Mouse (Mus musculus): ENCODE measurements at regions not wholly inside any gene's neighbourhood (a gene's known extent, or its start where the extent isn't known, plus 50 kb on each side); places are given as distances from the start of the nearest gene placed in this dataset.

DNA sequence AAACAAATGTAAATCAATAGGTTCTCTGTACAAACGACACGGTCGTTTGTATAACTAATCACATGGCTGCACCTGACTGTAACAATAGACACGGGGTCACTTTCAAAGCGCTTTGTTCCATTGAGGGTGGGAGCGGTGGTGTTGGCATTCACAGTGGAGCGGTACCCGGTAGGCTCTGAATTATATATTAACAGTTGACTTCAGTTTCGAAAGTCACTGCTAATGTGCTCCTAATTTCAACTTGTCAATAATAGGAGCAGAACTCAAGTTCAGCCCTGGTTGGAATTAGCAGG, 160.8 kb upstream of the Tll1 start:
- no peak for ATAC-seq
- Histone ChIP-seq H3K4me2 (ENCODE audit: low read length) (no peak overlapping the region), H3K27me3 (replicated peaks; ENCODE audit: control insufficient read depth, insufficient read depth, low read length) (no peaks in the 10 kb centered on the region), H3K36me3 (ENCODE audit: control insufficient read depth, insufficient read depth, low read length) (no peaks in the 10 kb centered on the region), H3K9me3 (replicated peaks; ENCODE audit: control insufficient read depth, low read length) (no peaks in the 10 kb centered on the region), H3K9ac (ENCODE audit: low read length) (no peak overlapping the region), H3K27ac (ENCODE audit: low read depth, low read length) (no peak overlapping the region), H3K4me3 (ENCODE audit: low read depth, low read length) (no peak overlapping the region), H3K4me1 (ENCODE audit: control insufficient read depth, insufficient read depth, low read length) (no peaks in the 10 kb centered on the region)
- no peak for DNase-seq (ENCODE audit: low spot score)
- WGBS: 35% methylated on average over 9 of the region's 9 CpGs

DNA sequence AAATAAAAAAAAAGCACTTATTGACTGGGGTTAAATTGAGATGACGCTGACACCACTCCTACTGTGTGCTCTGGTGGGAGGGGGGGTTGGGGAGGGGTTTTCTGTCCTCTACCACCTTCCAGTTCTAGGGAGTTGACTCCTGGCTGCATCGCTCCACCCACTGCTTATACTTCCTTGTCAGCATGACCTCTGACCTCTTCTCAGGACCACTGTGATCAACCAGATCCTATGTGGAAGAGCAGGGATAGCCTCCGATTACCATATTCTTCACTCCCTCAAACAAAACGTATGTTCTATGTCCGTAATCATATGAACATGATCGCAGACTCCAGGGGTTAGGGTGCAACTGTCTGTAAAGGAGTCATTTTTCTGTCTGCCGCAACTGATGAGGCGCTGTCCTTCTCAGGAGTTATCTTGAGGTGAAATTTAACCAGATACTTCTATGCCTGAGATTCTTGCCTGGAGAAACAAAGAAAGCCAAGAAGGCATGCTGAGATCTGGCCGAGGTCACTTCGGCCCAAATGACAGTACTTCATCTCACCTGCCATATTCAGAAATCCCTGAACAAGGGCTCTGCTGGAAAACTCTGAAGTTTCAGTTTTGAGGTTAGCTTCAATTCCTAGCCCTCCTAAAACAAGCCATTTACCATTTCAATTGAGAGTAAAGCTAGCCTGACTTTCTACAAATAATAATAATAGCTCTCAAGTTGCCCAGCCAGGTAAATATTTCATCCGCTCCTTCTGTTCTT, 160.3 kb upstream of the Tll1 start:
- Histone ChIP-seq H3K36me3 (ENCODE audit: control insufficient read depth, insufficient read depth, low read length) (no peaks in the 10 kb centered on the region), H3K4me3 (ENCODE audit: low read depth, low read length) (no peak overlapping the region), H3K9ac (ENCODE audit: low read length) (no peak overlapping the region), H3K27me3 (replicated peaks; ENCODE audit: control insufficient read depth, insufficient read depth, low read length) (no peaks in the 10 kb centered on the region), H3K4me1 (ENCODE audit: control insufficient read depth, insufficient read depth, low read length) (no peaks in the 10 kb centered on the region), H3K27ac (ENCODE audit: low read depth, low read length) (no peak overlapping the region), H3K4me2 (ENCODE audit: low read length) (no peak overlapping the region), H3K9me3 (replicated peaks; ENCODE audit: control insufficient read depth, low read length) (no peaks in the 10 kb centered on the region)
- WGBS: 85% methylated on average over 11 of the region's 11 CpGs
- DNase-seq (ENCODE audit: low spot score) (no peak), ATAC-seq (no peak)

DNA sequence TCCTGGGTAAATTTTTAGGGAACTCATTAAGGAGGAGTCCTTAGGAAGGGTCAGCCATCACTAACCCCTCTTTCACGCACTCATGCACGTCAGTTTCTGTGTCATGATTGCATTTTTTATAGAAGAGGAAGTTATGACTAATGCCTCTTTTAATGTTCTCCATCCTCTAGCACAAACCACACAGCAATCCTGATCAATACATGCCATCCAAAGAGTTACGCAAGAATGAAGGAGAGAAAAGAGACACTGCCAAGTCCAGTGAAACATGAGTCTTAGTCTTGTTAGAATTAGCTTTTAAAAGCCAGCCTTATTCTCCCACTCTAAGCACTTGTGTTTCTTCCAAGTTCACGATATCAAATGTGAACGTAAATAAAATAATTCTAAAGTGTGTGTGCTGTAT, 151.0 kb upstream of the Tll1 start:
- ATAC-seq: no peak
- 95% methylated on average over 5 of the region's 5 CpGs for WGBS
- no peak for DNase-seq (ENCODE audit: low spot score)
- no peak overlapping the region for H3K27ac ChIP-seq (ENCODE audit: low read depth, low read length)
- no peak overlapping the region for H3K9ac ChIP-seq (ENCODE audit: low read length)
- H3K4me1 ChIP-seq (ENCODE audit: control insufficient read depth, insufficient read depth, low read length): no peaks in the 10 kb centered on the region
- no peak overlapping the region for H3K4me2 ChIP-seq (ENCODE audit: low read length)
- H3K36me3 ChIP-seq (ENCODE audit: control insufficient read depth, insufficient read depth, low read length): no peaks in the 10 kb centered on the region
- H3K27me3 ChIP-seq (replicated peaks; ENCODE audit: control insufficient read depth, insufficient read depth, low read length): no peaks in the 10 kb centered on the region
- H3K4me3 ChIP-seq (ENCODE audit: low read depth, low read length): no peak overlapping the region
- no peaks in the 10 kb centered on the region for H3K9me3 ChIP-seq (replicated peaks; ENCODE audit: control insufficient read depth, low read length)

DNA sequence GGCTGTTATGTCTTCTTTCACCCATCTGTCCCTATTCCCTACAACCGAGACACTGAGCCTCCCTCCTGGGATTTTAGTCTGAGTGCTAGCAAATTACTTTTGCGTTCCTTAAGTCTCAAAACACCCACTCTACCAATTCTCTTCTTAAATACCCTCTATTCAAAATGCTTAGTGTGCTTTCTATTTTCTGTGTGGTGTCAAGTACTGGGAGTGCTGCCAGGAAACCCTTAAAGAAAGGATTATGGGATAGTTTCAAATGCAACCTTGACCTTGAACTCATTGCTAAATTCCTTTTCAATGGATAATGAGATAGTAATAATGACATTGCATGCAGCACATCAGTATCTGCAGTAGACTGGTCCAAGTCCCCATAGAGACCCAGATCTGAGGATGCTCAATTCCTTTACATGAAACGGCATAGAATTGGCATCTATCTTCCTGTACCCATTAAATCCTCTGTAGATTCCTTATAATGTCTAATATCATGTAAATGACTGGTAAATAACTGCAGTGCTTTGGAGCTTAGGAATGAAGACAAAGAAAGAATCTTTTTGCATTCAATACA, 142.1 kb upstream of the Tll1 start:
- DNase-seq (ENCODE audit: low spot score): peak; percentile 71
- Histone ChIP-seq H3K9ac (ENCODE audit: low read length) (no peak overlapping the region), H3K4me1 (ENCODE audit: control insufficient read depth, insufficient read depth, low read length) (peaks cover 12% of the 10 kb centered on the region), H3K27ac (ENCODE audit: low read depth, low read length) (no peak overlapping the region), H3K4me2 (ENCODE audit: low read length) (no peak overlapping the region), H3K36me3 (ENCODE audit: control insufficient read depth, insufficient read depth, low read length) (no peaks in the 10 kb centered on the region), H3K27me3 (replicated peaks; ENCODE audit: control insufficient read depth, insufficient read depth, low read length) (no peaks in the 10 kb centered on the region), H3K4me3 (ENCODE audit: low read depth, low read length) (no peak overlapping the region), H3K9me3 (replicated peaks; ENCODE audit: control insufficient read depth, low read length) (no peaks in the 10 kb centered on the region)
- WGBS: 9% methylated on average over 3 of the region's 3 CpGs
- peak; percentile 56 for ATAC-seq

DNA sequence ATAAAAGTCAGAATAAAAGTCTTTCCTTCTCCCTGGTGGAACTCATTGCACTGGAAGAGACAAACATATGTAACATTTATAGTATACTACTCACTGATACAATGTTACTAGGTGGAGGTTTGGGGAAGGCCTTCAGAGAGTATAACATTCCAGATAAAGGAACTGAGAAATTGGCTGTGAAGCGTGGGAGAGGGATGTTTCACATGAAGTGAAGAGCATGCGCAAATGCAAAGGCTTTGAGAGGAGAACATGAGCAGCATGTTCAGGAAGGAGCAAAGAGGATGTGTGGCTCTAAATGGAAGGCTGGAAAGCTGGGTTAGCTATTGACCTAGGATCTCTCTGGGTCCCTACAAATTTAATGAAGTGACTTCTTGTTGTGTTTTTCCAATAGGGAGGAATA, 141.4 kb upstream of the Tll1 start:
- Histone ChIP-seq H3K4me1 (ENCODE audit: control insufficient read depth, insufficient read depth, low read length) (peaks cover 12% of the 10 kb centered on the region), H3K4me3 (ENCODE audit: low read depth, low read length) (no peak overlapping the region), H3K9ac (ENCODE audit: low read length) (no peak overlapping the region), H3K27ac (ENCODE audit: low read depth, low read length) (no peak overlapping the region), H3K36me3 (ENCODE audit: control insufficient read depth, insufficient read depth, low read length) (no peaks in the 10 kb centered on the region), H3K9me3 (replicated peaks; ENCODE audit: control insufficient read depth, low read length) (no peaks in the 10 kb centered on the region), H3K27me3 (replicated peaks; ENCODE audit: control insufficient read depth, insufficient read depth, low read length) (no peaks in the 10 kb centered on the region), H3K4me2 (ENCODE audit: low read length) (no peak overlapping the region)
- 64% methylated on average over 2 of the region's 2 CpGs for WGBS
- DNase-seq (ENCODE audit: low spot score) (no peak), ATAC-seq (no peak)

DNA sequence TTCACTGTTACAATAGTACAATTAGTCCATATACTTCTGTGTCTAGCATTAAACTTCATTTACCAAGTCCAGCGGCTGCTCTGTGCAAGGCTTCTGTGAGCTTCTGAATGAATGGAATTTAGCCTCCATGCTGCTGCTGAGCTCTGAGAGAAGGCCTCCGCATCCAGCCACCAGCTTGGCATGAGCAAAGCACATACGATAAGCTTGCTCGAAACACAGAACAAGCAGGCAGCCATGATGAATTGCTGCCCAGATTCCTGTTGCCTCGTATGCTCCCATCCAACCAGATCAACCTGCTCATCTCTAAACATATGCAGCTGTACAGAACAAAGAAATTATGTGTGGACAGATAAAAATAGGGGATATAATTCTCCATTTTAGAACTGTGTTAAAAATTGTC, 140.4 kb upstream of the Tll1 start:
- H3K9ac ChIP-seq (ENCODE audit: low read length): no peak overlapping the region
- ATAC-seq: no peak; the same call in 1 of the 2 replicates
- no peaks in the 10 kb centered on the region for H3K36me3 ChIP-seq (ENCODE audit: control insufficient read depth, insufficient read depth, low read length)
- 74% methylated on average over 5 of the region's 5 CpGs for WGBS
- peak; percentile 28 for DNase-seq (ENCODE audit: low spot score)
- H3K4me2 ChIP-seq (ENCODE audit: low read length): no peak overlapping the region
- H3K27ac ChIP-seq (ENCODE audit: low read depth, low read length): no peak overlapping the region
- H3K4me3 ChIP-seq (ENCODE audit: low read depth, low read length): no peak overlapping the region
- H3K9me3 ChIP-seq (replicated peaks; ENCODE audit: control insufficient read depth, low read length): no peaks in the 10 kb centered on the region
- H3K27me3 ChIP-seq (replicated peaks; ENCODE audit: control insufficient read depth, insufficient read depth, low read length): no peaks in the 10 kb centered on the region
- peaks cover 12% of the 10 kb centered on the region for H3K4me1 ChIP-seq (ENCODE audit: control insufficient read depth, insufficient read depth, low read length)

DNA sequence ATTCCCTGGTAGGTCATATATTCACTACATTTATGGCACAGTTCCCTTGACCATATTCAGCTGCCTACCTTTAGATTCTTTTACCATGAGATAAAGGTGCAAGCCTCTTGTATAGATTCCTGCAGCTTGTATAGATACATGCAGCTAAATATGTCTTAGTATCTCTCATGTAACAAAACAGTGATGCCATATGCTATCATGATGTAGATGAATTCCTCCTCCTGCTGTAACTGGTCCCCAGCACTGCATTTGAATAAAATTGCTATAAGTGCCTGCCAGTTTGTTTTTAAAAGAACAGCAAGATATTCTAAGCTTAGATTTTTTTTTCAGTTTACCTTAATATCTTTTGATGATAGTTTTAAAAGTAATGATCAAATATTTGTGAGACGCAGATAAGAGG, 138.9 kb upstream of the Tll1 start:
- Histone ChIP-seq H3K4me2 (ENCODE audit: low read length) (no peak overlapping the region), H3K9me3 (replicated peaks; ENCODE audit: control insufficient read depth, low read length) (no peaks in the 10 kb centered on the region), H3K4me3 (ENCODE audit: low read depth, low read length) (no peak overlapping the region), H3K27ac (ENCODE audit: low read depth, low read length) (no peak overlapping the region), H3K27me3 (replicated peaks; ENCODE audit: control insufficient read depth, insufficient read depth, low read length) (no peaks in the 10 kb centered on the region), H3K9ac (ENCODE audit: low read length) (no peak overlapping the region), H3K4me1 (ENCODE audit: control insufficient read depth, insufficient read depth, low read length) (peaks cover 12% of the 10 kb centered on the region), H3K36me3 (ENCODE audit: control insufficient read depth, insufficient read depth, low read length) (no peaks in the 10 kb centered on the region)
- ATAC-seq (no peak), DNase-seq (ENCODE audit: low spot score) (no peak)
- 89% methylated on average over 1 of the region's 1 CpGs for WGBS

DNA sequence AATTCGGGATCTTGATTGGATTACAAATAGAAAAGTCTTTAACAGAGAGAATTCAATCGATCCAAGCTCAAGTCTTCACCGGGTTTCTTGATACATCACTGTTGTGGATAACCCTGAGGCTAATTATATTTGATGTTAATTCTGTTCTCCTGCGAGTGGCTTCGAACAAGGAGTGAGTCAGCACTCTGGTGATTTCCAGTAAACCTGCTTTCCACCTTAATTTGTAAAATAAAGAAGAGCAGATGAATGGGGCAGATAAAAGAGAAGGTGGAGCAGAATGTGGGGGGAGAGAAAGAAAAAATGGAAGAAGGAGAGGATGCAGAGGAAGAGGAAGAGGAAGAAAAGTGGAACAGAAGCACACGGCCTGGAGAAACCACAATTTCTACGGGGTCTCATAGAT, 137.5 kb upstream of the Tll1 start:
- no peak overlapping the region for H3K4me3 ChIP-seq (ENCODE audit: low read depth, low read length)
- H3K4me1 ChIP-seq (ENCODE audit: control insufficient read depth, insufficient read depth, low read length): peaks cover 10% of the 10 kb centered on the region
- ATAC-seq (no peak), DNase-seq (ENCODE audit: low spot score) (no peak)
- H3K4me2 ChIP-seq (ENCODE audit: low read length): no peak overlapping the region
- H3K9ac ChIP-seq (ENCODE audit: low read length): no peak overlapping the region
- no peaks in the 10 kb centered on the region for H3K36me3 ChIP-seq (ENCODE audit: control insufficient read depth, insufficient read depth, low read length)
- no peak overlapping the region for H3K27ac ChIP-seq (ENCODE audit: low read depth, low read length)
- WGBS: 80% methylated on average over 7 of the region's 7 CpGs
- H3K27me3 ChIP-seq (replicated peaks; ENCODE audit: control insufficient read depth, insufficient read depth, low read length): no peaks in the 10 kb centered on the region
- H3K9me3 ChIP-seq (replicated peaks; ENCODE audit: control insufficient read depth, low read length): no peaks in the 10 kb centered on the region

DNA sequence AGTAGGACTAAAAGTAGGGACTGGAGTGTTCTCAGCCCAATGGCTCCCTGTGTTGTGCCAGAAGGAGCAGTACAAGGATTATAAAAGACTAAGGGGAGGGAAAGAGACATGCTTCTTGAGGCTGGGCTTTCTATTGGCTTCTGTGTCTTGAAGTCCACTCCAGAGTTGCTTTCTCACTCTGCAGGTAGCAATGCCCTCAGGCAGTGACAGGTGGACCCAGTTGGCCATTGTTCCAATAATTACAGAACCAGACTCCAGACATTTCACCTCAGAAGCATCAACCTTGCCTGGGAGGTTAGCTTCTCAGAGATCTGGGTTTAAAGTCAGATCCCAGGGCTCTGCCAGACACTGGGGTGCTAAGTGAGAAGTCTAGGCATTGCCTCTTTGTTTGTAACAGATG, 136.3 kb upstream of the Tll1 start:
- Histone ChIP-seq H3K9me3 (replicated peaks; ENCODE audit: control insufficient read depth, low read length) (no peaks in the 10 kb centered on the region), H3K36me3 (ENCODE audit: control insufficient read depth, insufficient read depth, low read length) (no peaks in the 10 kb centered on the region), H3K4me1 (ENCODE audit: control insufficient read depth, insufficient read depth, low read length) (peaks cover under 1% of the 10 kb centered on the region; the same call in 1 of the 2 replicates), H3K4me2 (ENCODE audit: low read length) (no peak overlapping the region), H3K27ac (ENCODE audit: low read depth, low read length) (no peak overlapping the region), H3K27me3 (replicated peaks; ENCODE audit: control insufficient read depth, insufficient read depth, low read length) (no peaks in the 10 kb centered on the region), H3K9ac (ENCODE audit: low read length) (no peak overlapping the region), H3K4me3 (ENCODE audit: low read depth, low read length) (no peak overlapping the region)
- DNase-seq (ENCODE audit: low spot score) (no peak), ATAC-seq (no peak)

Measured in forebrain, embryonic 14.5 days (tissue).